Mouse (Mus musculus) cortical plate, adult 2 months (tissue): ENCODE results near the gene Phf12.

Experiments used
- CTCF ChIP-seq: fragments of 200-500 bp; IDR thresholded peaks from 2 replicates; pipeline ENCODE4 v1.5.1; 2011; ENCODE audit warnings: mild to moderate bottlenecking, control low read depth, low read length; ENCODE audit not compliant: insufficient read depth; ENCODE audit errors: extremely low read depth
- POLR2A ChIP-seq: fragments of 200-500 bp; IDR thresholded peaks from 2 replicates; pipeline ENCODE4 v1.6.1; 2011; ENCODE audit warnings: mild to moderate bottlenecking, low read length, control low read depth; ENCODE audit not compliant: insufficient read depth; ENCODE audit errors: extremely low read depth

DNA sequence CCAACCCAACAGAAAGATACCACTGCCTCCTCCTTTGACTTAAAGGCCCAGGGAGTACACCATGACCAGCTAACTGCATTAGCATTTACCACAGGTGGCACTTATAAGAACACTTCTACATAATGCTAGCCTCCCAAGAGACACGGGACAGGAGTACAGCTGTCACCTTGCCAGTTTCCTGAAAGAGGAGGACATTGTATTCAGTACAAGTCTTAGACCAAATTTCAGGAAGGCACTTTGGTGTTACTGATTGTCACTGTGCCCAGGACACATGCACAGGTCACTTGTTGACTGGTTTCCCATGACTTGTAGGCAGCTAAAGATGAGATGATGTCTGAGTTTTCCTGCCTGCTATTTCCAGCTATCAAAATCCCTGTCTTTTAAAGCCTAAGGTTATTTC lies 13.0 kb downstream of the Phf12 start:
- TF ChIP-seq CTCF = no peak
- TF ChIP-seq POLR2A = no peak
